Mouse (Mus musculus) right cerebral cortex, adult 18-20 months (tissue): ENCODE data around the gene Cntnap4.
A peak's percentile ranks its signal among the peaks of the same experiment; 100 is the strongest.

Experiments
- DNase-seq: peaks from one replicate; pipeline ENCODE4 v3.0.0; 2022; ENCODE audit warnings: mixed read lengths

The Cntnap4 gene

DNA sequence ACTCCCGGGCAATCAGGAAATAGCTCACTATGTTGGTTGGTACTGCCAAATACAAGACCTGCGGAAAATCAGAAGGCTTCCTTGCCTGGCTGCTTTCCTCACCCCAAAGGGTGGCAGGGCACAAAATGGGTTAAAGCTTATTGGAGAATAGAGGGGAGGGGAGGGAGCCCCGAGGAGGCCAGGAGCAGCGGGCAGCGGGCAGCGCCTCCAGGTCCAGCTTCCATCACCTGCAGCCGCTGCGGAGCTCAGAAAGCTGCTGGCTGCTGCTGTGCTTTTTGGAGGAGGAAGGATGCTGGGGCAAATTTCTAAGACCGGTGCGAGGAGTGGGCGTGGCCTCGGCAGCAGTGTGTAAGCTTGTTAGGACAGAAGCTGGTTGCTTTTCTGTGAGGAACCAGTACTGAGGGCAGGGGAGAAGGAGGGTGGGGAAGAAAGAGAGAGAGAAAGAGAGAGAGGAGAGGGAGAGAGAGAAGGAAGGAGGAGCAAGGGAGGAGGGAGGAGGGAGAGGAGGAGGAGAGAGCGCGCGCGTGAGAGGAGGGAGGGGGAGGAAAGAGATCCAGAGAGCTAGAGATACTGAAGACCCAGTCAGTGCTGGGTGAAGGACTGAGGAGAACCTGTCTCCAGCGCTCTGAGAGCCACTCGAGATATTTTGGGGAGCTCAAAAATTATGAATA is at the start of gene Cntnap4:
Gene Cntnap4 (plus strand): TSS at position 573 of the 671 bp plus-strand sequence.
- peak; percentile 61 for DNase-seq

DNA sequence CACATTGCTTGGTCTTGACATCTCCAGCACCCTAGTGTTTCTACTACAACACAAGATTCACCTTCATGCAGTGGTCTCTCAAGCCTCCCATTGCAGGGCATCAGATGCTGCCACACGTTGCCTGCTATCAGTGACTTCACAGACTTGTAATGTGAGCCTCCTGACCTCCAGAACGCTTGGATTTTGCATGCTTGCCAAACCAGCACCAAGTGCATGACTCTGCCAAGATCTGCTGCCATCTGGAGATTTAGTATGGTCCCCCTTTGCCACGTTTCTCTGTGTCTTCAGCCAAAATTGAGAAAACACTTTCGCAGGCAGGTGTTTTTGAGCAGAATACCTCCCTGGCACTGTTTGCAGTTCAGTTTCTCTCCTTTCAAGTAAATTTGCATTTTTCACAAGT is 12.5 kb upstream of the Cntnap4 start:
- no peak for DNase-seq

DNA sequence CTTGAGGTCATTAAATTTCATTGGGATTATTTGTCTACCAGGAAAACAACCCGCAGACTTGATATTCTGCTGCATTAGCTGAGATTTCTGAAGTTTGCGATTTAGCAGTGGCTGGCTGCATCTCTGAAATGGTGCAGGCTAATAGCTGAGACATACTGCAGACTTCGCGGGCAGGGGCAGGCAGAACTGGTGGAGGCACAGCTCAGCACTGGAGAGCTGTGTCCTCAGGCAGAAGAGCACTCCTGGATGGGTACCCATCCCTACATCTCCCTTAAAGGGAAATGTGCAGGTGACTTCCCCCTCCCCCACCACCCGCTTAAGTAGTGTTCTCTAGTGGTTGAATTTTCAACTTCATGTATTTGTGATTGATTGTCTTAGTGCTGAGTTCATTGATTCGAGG is 698 bp downstream of the Cntnap4 start:
- no peak for DNase-seq

DNA sequence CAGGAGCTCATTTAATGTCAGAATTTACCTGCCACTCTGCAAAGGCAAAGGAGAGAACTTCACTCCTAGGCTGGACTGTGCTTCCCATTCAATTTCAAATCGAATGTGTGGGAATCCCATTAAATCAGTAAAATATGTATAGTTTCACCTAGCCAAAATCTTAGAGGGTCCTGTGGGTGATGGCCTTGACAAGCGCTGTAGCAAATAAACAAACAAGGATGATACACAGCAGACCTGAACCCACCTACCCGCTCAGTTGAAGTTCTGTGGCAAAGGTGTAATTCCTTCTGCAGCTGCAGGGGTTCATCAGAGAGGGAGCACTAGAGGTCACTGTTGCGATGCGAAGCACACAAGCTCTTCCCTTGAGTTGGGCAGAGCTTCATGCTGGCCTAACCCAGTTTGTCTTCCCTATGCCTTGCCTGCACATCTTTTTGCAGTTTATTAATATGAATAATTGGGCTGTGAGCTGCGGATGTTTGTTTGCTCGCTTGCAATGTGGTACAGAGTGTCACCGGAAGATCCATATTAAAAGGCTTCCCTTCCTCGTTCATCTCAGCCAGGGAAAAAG is 1.6 kb downstream of the Cntnap4 start:
- peak; percentile 60 for DNase-seq

DNA sequence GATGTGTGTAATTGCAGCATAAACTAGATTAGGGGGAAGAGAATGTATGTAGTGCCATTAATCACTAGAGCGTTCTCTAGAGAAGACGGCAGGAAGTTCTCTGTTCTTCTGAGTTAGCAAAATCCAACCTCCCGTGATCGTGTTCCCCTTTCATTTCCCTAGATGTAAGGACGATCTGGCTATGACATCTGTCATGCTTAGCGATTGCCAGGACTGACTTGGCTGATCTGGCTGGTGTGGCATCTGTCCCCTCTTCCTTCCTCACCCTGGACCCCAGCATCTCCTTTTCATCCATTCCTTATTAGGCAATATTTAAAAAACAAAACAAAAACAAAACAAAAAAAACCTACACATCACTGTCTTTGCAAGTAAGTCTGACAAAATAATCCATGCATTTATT is 11.6 kb downstream of the Cntnap4 start:
- DNase-seq = no peak

DNA sequence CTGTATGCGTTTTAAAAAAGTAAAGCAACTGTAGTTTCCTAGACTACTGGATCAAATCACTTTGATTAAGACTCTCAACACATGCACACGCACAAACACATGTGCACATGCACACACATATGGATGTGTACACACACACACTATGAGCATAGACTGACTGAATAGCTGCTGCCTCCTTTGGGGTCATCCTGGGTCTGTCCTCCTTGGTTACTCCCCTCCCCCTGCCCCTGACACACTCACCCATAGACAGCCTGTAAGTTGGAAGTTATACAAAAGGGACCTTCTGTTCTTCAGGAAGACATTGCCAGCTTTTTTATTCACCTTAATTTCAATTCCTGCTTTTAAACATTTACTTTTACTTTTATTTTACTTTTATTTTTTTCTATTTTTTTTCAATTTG is 13.6 kb downstream of the Cntnap4 start:
- DNase-seq = no peak

DNA sequence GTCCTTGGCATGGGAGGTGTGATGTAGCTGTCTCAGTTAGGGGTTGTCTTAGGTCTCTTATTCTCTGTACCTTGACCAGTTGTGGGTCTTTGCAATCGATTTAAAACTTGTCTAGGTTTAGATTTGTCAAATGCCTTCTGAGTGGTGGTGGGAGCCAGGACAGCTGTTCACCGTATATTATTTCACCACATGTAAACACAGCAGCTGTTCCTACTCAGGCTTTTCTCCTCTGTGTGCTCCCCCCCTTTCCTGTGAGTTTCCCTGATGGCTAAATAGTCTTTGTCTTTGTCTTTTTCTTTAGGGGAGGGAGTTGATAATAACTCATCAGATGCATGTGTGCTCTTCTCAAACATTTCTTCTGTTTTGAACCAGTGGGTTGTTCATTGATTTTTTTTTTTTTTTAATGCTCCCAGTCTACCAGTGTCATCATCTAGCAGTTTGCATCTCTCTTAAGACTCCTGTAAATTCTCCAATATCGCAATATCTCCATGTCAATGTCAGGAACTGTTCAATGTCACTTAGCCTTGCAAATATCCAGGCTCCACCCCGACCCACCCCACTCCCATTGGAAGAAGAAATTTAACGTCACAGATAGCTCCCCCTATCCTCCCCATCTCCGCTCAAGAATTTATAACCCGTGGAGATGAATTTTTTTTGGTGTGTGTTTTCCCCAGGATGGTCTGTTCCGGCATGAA is 18.7 kb downstream of the Cntnap4 start:
- DNase-seq = no peak

DNA sequence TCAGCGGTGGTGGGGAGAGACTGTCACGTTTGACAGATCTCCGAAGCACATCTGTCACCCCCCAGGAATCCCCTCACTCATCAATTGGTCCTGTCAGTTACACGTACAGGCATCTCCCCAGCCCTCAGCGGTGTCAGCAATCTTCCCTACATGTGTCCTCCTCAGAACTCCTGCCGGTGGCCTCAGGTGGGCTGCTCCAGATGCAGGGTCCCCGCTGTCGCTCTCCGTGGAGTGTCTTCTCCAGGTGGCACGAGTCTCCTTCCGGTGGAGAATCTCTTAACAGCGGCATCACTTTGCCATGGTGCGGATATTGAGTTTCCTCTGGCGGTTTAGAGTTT is 19.2 kb downstream of the Cntnap4 start:
- no peak for DNase-seq

DNA sequence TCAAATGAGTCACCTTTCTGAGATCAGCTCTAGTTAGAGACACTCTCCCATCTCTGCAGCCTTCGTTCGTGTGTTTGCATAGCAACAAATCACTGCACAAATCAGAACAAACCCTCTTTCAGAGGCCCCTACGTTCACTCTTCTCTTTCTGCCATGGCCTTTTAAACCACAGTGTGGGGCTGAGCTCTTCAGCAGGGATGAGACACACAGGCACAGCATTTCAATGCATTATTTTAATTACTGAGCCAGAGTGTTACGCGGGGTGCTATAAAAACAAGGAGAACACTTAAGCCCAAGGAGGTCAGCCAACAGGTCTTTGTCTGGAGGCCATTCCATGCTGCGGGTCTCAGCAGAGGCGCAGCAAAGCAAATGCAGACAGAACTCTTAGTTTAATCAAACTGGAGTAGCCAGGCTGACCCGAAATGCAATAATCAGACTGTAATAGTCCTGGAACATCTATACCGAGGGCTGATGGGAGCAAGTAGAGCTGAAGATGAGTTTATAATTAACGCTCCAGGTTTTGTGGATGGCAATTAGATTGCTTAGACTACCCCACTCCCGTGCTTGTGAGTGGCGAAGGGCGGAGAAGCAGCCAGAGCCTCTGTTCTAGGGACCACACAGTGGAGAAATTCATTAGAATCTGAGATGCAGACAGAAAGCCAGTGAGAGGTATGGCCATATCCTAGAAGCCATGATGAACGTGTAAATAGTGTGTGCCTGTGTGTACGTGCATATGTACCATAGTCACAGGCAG is 26.4 kb downstream of the Cntnap4 start:
- no peak for DNase-seq

DNA sequence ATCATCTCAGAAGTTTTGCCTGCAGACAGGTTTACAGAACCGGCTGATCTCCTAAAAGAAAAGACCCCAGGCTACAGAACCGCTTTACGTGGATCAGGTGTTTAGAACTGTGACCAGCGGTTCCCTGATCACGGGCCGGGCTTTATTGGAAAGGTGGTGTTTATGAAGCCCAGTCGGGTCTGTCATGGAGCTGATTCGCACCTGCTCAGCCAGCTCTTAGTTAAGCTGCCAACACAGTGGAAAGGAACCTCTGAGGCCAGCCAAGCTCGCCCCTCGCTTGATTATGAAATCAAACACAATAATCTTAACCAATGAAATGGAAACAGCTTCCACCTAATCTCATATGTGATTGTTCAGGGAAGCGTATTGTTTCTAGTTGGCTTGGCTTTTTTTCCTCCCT is 30.1 kb downstream of the Cntnap4 start:
- no peak for DNase-seq

DNA sequence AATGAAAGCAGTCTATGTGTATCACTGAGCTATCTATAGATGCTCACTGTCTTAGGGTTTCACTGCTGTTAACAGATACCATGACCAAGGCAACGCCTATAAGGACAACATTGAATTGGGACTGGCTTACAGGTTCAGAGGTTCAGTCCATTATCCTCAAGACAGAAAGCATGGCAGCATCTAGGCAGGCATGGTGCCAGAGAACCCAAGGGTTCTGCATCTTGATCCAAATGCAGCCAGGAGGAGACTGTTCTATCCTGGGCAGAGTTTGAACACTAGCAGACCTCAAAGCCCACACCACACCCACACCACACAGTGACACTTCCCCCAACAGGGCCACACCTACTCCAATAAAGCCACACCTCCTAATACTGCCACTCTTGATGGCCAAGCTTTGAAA is 31.3 kb downstream of the Cntnap4 start:
- DNase-seq = no peak

DNA sequence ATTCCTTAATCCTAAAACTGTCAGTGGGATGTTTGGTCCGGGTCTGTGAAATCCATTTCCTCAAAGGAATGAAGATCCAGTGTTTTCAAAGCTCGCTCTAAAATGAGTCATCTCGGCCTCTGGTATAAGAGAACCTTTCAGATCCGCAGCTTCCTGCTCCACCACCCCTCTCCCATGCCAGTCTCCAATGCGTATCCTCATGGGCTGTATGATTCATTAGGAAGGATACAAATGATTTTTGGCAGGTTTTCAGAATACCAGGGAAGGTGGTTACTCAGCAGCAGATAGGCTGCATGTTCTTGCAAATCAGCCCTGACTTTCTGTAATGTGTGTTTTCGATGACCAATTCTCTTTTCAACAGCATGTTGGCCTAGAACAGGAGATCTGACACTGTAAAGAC is 40.3 kb downstream of the Cntnap4 start:
- DNase-seq = no peak

DNA sequence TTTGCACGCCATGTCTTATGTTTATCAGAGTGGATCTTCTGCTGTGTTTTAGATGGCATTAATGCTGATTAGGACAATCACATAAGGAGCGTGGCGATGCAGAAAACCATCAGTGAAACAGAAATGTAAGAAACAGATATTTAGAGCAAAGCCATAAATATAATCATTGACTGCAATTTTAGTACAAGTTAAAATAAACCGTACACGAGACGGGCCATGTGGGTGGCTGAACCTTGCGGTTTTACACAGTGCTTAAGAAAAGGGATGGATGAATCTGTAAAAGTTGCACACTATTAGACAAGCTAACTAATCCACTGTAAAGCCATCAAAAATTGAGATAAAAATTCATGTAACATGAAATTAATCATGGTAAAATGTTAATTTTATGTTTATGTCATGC is 58.9 kb downstream of the Cntnap4 start:
- no peak for DNase-seq

DNA sequence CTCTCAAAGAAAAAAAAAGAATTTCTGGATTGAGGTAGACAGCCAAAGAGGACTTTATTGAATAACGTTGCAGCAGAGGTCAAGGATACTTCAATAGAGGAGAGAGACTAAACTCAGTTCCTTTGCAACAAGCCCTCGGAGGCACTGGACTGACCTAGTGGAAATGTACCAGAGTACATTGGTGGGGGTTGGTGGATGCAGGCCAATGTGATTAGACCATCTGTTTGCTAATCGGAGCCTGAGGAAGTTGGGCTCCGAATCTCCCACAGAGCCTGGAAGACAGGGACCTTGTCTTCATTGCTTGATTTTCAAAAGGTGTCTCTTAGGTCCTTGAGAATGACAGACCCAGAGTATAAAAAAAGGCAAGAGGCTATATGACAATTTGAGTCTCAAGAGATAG is 82.8 kb downstream of the Cntnap4 start:
- no peak for DNase-seq

DNA sequence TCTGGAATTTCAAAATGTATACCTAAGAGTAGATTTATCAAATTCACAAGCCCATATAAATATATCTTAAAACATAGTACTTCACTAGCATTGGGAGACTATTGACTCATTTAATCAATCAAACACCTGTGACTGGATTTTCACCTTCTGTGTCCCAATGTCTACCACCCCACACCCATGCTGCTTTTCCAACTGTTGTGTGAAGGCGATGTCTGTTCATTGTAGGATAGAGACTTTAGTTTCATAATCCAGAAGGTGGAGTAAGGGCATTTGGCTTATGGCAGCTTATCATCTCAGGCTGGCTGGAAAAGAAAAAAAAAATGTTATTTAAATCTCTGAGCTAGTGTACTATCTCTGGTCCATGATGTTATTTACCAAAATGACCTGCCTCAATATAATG is 83.4 kb downstream of the Cntnap4 start:
- no peak for DNase-seq

DNA sequence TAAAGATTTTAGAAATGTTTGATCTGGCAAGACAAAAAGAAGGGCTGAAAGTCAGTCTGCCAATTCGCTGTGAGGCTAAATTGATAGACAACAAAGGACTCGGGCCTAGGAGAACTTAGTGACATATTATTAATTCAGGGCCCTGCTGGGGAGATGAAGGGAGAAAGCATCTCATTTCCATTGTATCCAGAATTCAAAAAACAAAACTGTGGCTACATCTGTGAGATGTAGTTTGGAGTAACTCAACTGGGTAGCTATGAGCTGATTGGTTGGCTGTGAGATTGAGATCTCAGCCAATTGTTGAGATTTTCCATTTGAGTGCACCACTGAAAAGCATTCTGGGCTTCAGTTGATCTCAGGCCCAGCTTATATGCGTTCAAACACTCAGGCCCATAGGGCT is 84.2 kb downstream of the Cntnap4 start:
- DNase-seq = no peak

DNA sequence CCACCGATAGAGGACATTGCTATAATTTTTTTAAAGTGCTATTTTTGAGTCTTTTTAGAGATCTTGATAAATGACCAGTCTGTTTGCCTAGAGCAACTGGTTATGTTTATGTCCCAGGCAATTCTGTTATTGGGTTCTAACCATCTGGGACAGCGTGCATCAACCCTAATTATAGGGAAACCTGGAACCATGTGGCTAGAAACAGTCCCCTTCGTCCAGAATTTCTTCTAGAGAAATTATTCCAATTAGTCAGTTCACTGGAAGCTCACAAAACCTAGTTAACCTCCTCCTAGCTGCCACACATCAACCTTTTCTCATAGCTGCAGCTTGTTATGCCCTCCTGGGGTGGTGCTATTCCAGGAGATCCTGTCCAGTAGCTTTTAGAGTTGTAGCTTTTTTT is 94.2 kb downstream of the Cntnap4 start:
- DNase-seq = no peak

DNA sequence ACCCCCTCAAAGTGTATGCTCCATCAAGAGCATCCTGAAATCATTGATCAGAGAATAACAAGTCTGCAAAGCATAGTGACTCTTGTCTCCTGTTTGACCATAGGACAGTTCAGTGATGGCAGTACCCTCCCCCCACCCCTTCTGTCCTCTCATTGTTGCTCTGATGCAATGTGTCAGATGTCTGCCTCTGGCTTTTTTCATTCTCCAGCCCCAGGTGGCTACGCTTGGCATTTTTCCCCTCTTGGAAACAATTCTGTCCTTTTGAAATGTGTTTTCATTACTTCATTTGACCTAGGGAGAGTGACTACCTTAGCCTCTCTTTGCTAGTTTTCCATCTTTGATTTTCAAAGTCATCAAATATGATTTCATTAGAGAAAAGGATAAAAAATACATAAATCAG is 104.8 kb downstream of the Cntnap4 start:
- no peak for DNase-seq

DNA sequence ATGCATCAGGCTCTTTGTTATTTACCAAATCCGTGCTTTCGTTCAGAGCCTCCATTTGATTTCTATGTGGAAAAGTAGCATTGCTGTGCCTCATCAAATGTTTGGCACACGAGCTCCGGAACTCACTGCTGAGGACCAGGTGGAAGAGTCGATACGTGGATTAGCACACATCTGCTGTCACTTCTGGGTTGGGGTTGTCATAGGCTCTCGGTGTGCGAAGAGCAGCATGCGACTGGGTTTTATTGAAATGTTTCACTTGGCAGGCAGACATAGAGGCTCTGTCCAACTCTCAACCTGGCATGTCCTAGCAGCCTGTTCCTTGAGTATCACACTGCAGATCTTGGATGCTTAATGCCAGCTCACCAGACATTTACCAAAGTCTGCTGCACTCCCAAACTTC is 111.9 kb downstream of the Cntnap4 start:
- no peak for DNase-seq

DNA sequence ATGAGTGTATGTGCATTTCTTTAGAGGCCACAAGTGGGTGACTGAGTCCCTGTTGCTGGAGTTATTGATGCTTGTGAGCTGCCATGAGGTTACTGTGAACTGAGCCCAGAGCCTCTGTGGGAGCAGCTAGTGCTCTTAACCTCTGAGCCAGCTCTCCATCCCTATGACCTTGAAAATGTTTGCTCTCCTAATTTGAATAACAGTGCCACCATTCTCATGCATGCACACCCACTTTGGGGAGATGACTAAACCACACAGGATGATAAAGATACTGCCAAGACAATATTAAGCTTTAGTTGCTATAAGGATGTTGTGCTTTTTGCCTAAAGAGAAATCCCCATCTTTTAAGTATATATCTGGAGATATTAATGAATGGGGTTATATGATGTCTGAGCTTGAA is 125.9 kb downstream of the Cntnap4 start:
- no peak for DNase-seq

DNA sequence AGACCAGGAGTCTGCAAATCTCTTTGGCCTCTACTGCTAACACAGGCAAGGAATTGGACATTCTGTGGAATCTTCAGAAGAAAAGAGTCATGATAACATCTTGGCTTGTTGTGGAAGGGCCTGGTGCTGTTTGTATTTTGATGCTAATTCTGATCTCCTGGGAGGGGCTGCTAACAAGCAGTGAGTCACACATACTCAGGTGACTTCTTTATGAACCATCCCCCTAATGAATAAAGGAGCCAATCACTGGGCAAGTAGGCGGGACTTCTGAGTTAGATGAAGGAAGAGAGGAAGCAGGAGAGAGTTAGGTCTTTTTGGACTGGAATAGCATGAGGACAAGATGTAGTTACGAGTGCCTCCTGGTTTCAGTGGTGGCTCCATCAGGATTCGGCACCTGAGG is 128.3 kb downstream of the Cntnap4 start:
- DNase-seq = no peak

DNA sequence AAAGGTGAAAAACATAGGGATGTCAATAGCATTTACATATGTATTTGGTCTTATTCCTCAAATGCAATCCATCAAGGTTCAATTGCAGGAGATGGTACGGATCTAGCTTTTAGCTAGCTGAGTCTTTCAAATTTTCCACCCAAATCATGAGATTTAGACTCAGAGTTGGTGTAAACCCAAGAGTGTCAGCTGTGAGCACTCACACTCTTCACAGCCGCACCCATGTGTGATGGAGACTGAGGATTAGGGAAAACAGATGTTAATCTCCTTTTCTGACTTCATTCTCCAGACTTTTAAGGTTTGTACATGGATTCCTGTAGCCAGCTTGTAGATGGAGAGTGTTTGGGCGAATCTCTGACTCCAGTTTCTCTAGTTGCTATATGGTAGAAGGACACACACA is 147.1 kb downstream of the Cntnap4 start:
- DNase-seq = peak; percentile 20

DNA sequence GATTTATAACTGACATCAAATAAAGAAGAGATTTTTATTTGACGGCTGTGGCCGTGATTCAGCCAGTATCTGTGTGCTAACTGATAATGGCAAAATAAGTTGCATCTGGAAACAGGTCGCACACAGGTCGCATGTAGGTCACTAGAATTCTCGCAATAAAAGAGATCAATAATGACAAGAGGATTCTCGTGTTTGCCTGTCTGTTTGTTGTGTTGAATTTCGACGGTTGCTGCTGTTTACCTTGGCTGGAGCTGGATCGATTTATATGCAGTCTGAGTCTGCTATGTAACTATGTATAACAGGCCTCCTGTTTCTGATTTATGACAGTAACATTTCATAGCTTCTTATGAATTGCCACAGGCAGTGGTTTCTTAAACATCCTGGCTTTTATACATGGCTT is 155.1 kb downstream of the Cntnap4 start:
- DNase-seq = no peak
